ENCODE assay signal across 20 mouse cellular contexts in the genomic region with DNA sequence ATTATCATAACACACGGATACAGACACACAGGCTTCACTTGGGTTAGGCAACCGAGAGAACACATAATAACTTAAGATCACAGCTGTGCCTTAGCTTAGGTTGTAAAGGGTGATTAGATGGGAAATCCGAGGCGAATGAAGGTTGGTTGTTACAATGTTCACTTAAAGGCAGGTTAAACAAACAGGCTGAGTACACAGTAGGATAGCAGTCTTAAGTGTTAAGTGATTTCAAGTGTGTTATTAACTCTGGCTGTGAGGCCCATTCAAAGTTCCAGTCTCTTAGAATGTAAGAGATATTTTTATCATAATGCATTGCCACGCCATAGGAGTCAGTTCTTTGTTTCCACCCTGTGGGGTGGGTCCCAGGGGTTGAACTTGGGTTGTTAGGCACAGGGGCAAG. TPM values are rescaled to one million over a fixed set of nuclear protein-coding genes. Genes with fewer than 3 reads are reported as not detected.
DNase-seq lines count a peak whose midpoint lies in the region; ATAC-seq lines count a peak whose summit lies in the region.
"Had no signal": no experiment of that assay in that cellular context is flagged by ENCODE, and none has a peak within 500 bp of the region (broad histone marks: within the 10 kb centered on the region; RNA-seq: fewer than 3 reads in every experiment).

No protein-coding gene starts in this region.

- H3K27me3 ChIP-seq in hindbrain, embryonic 10.5 days (ENCODE audit: insufficient read depth, poor library complexity, severe bottlenecking) = no peaks in the 10 kb centered on the region
- H3K27me3 ChIP-seq in hindbrain, embryonic 14.5 days (ENCODE audit: control insufficient read depth, insufficient read depth, low read length) = no peaks in the 10 kb centered on the region
- H3K27me3 ChIP-seq in intestine, embryonic 15.5 days (replicated peaks) = no peaks in the 10 kb centered on the region
- no peaks in the 10 kb centered on the region for H3K27me3 ChIP-seq in stomach, embryonic 16.5 days (ENCODE audit: control insufficient read depth, insufficient read depth, low read length)
- H3K27me3 ChIP-seq: embryonic facial prominence, embryonic 15.5 days; heart, embryonic 12.5 days; neural tube, embryonic 12.5 days had no signal

- H3K9me3 ChIP-seq in hindbrain, embryonic 10.5 days = no peaks in the 10 kb centered on the region
- no peaks in the 10 kb centered on the region for H3K9me3 ChIP-seq in hindbrain, embryonic 14.5 days (ENCODE audit: control insufficient read depth, low read length)
- H3K9me3 ChIP-seq in intestine, embryonic 15.5 days = no peaks in the 10 kb centered on the region
- no peaks in the 10 kb centered on the region for H3K9me3 ChIP-seq in stomach, embryonic 16.5 days (replicated peaks; ENCODE audit: control insufficient read depth, low read length)
- H3K9me3 ChIP-seq: embryonic facial prominence, embryonic 15.5 days; heart, embryonic 12.5 days; neural tube, embryonic 12.5 days had no signal

- no peak for DNase-seq in hindbrain, embryonic 10.5 days (ENCODE audit: low spot score)
- no peak for DNase-seq in hindbrain, embryonic 14.5 days (ENCODE audit: low spot score)
- peak; percentile 12 for DNase-seq in lung, postnatal 25 days (ENCODE audit: low spot score)
- DNase-seq in lung, adult 18-20 months = no peak
- DNase-seq in urinary bladder, adult 18-20 months (ENCODE audit: low spot score in 2 of 2) = no peak
- DNase-seq: adrenal gland, postnatal 10 days; cerebellum, adult 11 months; cerebellum, postnatal 14 days; embryo, embryonic 11 days; kidney, adult 9 months; kidney, postnatal 4 days; liver; liver, postnatal 0 days; spleen, adult 18-20 months; thymus, postnatal 36 days had no signal

- H3K4me1 ChIP-seq in hindbrain, embryonic 10.5 days (replicated peaks) = peaks cover 36% of the 10 kb centered on the region
- H3K4me1 ChIP-seq in hindbrain, embryonic 14.5 days (replicated peaks; ENCODE audit: control insufficient read depth, insufficient read depth, low read length) = peaks cover 7% of the 10 kb centered on the region
- H3K4me1 ChIP-seq in intestine, embryonic 15.5 days (replicated peaks) = peaks cover 7% of the 10 kb centered on the region; the same call in 1 of the 2 replicates
- peaks cover 17% of the 10 kb centered on the region; the same call in 1 of the 2 replicates for H3K4me1 ChIP-seq in stomach, embryonic 16.5 days (ENCODE audit: control insufficient read depth, insufficient read depth, low read length)

- H3K27ac ChIP-seq in hindbrain, embryonic 10.5 days = peak overlapping the region; percentile 67
- H3K27ac ChIP-seq in hindbrain, embryonic 14.5 days = no peak overlapping the region
- no peak overlapping the region for H3K27ac ChIP-seq in intestine, embryonic 15.5 days
- H3K27ac ChIP-seq in stomach, embryonic 16.5 days (ENCODE audit: low read length) = peak overlapping the region; percentile 58
- H3K27ac ChIP-seq: embryonic facial prominence, embryonic 15.5 days; neural tube, embryonic 12.5 days had no signal

- H3K9ac ChIP-seq in hindbrain, embryonic 14.5 days = no peak overlapping the region
- H3K9ac ChIP-seq in intestine, embryonic 15.5 days = no peak overlapping the region
- H3K9ac ChIP-seq in stomach, embryonic 16.5 days (ENCODE audit: low read length) = no peak overlapping the region
- H3K9ac ChIP-seq: embryonic facial prominence, embryonic 15.5 days; heart, embryonic 12.5 days; liver, postnatal 0 days; neural tube, embryonic 12.5 days had no signal

- H3K4me2 ChIP-seq in hindbrain, embryonic 14.5 days (replicated peaks) = no peak overlapping the region
- no peak overlapping the region for H3K4me2 ChIP-seq in intestine, embryonic 15.5 days (replicated peaks)
- 0 out of 2 replicates have a peak overlapping the region, but pooled peaks have one; percentile 8 for H3K4me2 ChIP-seq in stomach, embryonic 16.5 days (ENCODE audit: low read depth, low read length)
- H3K4me2 ChIP-seq: embryonic facial prominence, embryonic 15.5 days; heart, embryonic 12.5 days; neural tube, embryonic 12.5 days had no signal

- H3K36me3 ChIP-seq in hindbrain, embryonic 10.5 days = peaks cover 37% of the 10 kb centered on the region
- H3K36me3 ChIP-seq in hindbrain, embryonic 14.5 days (replicated peaks; ENCODE audit: control insufficient read depth, insufficient read depth) = peaks cover 16% of the 10 kb centered on the region; the same call in 1 of the 2 replicates
- 0 out of 2 replicates have a peak, but pooled peaks cover 4% of the 10 kb centered on the region for H3K36me3 ChIP-seq in intestine, embryonic 15.5 days
- no peaks in the 10 kb centered on the region for H3K36me3 ChIP-seq in stomach, embryonic 16.5 days (ENCODE audit: control insufficient read depth, insufficient read depth, low read length)

- 57% methylated on average over 5 of the region's 5 CpGs for WGBS in hindbrain, embryonic 10.5 days
- WGBS in hindbrain, embryonic 14.5 days = 38% methylated on average over 5 of the region's 5 CpGs
- WGBS in intestine, embryonic 15.5 days = 35% methylated on average over 5 of the region's 5 CpGs
- 44% methylated on average over 5 of the region's 5 CpGs for WGBS in stomach, embryonic 16.5 days

- ATAC-seq in hindbrain, embryonic 14.5 days (ENCODE audit: low FRiP score) = no peak
- ATAC-seq in intestine, embryonic 15.5 days = 0 out of 2 replicates have a peak, but pooled peaks have one; percentile 47
- ATAC-seq in stomach, embryonic 16.5 days (ENCODE audit: insufficient read depth, low FRiP score) = peak; percentile 53; the same call in 1 of the 2 replicates
- ATAC-seq: liver, postnatal 0 days had no signal

- H3K4me3 ChIP-seq in hindbrain, embryonic 10.5 days = no peak overlapping the region
- H3K4me3 ChIP-seq in hindbrain, embryonic 14.5 days (replicated peaks; ENCODE audit: low read length) = no peak overlapping the region
- no peak overlapping the region for H3K4me3 ChIP-seq in intestine, embryonic 15.5 days (replicated peaks)
- no peak overlapping the region for H3K4me3 ChIP-seq in stomach, embryonic 16.5 days (replicated peaks; ENCODE audit: low read length)
- H3K4me3 ChIP-seq: embryonic facial prominence, embryonic 15.5 days; heart, embryonic 12.5 days; neural tube, embryonic 12.5 days had no signal

RNA-seq across cellular contexts. Expression of a gene that starts 41.0 kb away (rescaled TPM):
- 7.9 and 11.8 TPM in 2 replicates for polyA plus RNA-seq in hindbrain, embryonic 10.5 days (2016; fragmentation: Nextera tagmentation; extraction: Ambion mirVana)
- 0.37 TPM in 1 of 2 replicates, not detected in the other for polyA plus RNA-seq in hindbrain, embryonic 14.5 days (2014; fragmentation: Nextera tagmentation; extraction: Ambion mirVana)
- not detected in 2 replicates for polyA plus RNA-seq in intestine, embryonic 15.5 days (2015; fragmentation: Nextera tagmentation; extraction: Ambion mirVana)
- not detected in 2 replicates for polyA plus RNA-seq in stomach, embryonic 16.5 days (2015; fragmentation: Nextera tagmentation; extraction: Ambion mirVana)
- polyA plus RNA-seq: embryonic facial prominence, embryonic 15.5 days; heart, embryonic 12.5 days; liver, postnatal 0 days had no signal

Comparison
In these comparisons a context has a peak if more than half of its experiments do, and no peak if none do; other contexts are left out.
1. H3K27ac ChIP-seq: peak in hindbrain, embryonic 10.5 days (single experiment) and stomach, embryonic 16.5 days (single experiment); none in hindbrain, embryonic 14.5 days (single experiment) and intestine, embryonic 15.5 days (single experiment).